Mouse (Mus musculus) 3134 (cell line): ENCODE results near the gene Tcf23.
A peak's percentile ranks its signal among the peaks of the same experiment; 100 is the strongest.
"Not testable (repeated sequence)": the region's sequence is repeated elsewhere in the genome, so short reads cannot be mapped to it uniquely, and the experiment has no call there.

Experiments used
- DNase-seq: peaks from one replicate; pipeline ENCODE4 v3.0.0-alpha.2; 2011; ENCODE audit warnings: low spot score; ENCODE audit not compliant: insufficient read length; ENCODE audit errors: extremely low read depth

The Tcf23 gene

DNA sequence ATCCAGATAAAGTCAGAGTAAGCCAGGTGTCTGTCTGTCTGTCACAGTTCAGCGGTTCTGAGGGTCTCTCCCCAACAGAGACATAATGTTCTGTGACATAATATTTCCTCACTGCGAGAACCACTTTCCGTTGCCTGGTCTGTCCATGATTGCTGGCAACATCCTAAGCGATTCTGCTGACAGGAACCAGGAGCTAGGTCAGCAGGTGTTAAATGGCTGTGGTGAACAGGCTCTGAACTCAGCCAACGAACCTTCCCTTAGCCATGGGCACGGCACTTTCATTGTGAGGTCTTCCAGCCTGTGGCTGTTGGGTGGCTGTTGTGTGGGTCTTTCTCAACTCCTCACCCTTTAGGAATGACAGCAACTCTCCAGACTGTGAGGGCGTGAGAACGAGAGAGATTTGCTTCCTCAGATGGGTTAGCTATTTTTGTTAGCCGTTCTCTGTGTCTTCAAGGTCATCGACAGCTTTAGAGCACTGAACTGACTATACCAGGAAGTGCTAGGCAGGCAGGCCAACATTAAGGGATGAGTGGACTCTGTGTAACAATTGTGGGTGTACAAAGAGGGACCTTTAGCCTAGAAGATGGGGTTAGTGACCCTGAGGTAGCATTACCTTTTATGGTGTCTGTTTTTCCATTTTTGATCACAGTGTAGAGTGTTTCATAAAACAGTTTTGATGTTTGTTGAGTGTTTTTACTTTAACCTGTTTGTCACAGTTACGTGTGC, 26.6 kb downstream of the Tcf23 start:
- no peak for DNase-seq

DNA sequence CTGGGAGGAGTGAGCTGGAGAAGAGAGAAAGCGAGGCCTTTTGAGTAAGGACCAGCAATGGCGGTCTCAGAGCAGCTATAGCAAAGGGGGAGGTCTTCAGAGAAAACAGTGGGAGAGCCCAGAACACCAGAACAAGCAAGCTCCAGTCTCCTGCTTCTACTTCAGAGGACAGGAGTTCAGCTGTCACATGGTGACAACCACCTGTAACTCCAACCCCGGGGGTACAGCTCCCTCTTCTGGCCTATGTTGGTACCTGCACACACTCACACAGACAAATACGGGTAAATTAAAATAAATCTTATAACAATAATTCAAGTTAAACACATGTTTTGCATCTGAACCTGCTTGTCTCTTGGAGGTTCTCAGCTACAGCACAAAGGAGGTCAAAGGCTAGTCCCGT, 29.8 kb downstream of the Tcf23 start:
- peak; percentile 35 for DNase-seq

GRCm38 (mm10) chr5:30999324-30999723, 30.9 kb downstream of the Tcf23 start:
- no peak for DNase-seq

DNA sequence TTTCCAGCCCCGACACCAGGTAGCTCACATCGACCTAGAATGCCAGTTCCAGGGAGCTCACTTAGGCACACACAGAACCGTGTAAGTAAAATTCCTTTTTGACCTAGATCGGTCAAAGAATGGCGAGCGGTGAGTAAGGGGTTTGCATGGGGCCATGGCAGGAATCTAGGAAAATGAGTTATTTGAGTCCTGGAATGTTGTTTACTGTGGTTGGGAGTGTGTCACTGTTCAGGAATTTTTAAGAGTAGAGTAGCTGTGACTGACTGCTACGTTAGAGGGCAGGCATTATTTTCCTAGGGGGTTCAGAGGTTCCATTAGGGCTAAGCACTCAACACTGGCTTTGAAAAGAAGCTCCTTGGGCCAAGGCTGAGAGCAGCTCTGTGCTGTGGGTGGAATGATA, 31.7 kb downstream of the Tcf23 start:
- DNase-seq = peak; percentile 64

DNA sequence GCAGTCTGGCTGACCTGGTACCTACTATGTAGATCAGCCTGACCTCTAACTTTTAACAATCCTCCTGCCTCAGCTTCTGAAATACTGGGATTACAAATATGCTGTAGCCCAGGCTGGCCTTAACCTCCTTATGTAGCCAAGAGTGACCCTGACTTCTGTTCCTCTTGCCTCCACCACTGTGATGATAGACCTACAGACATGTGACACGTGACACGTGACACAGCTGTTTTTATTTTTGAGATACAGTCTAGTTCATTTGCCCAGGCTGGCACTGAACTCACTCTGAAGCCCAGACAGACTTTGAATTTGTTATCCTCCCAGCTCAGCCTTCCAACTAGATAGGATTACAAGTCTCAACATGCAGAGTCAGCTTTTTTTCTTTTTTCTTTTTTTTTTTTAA, 32.5 kb downstream of the Tcf23 start:
- peak; percentile 5 for DNase-seq

- DNase-seq = no peak
Observed at GRCm38 (mm10) chr5:31001560-31001959, 33.1 kb downstream of the Tcf23 start.

- peak; percentile 57 for DNase-seq
Observed at GRCm38 (mm10) chr5:31004184-31004583, 35.7 kb downstream of the Tcf23 start.

DNA sequence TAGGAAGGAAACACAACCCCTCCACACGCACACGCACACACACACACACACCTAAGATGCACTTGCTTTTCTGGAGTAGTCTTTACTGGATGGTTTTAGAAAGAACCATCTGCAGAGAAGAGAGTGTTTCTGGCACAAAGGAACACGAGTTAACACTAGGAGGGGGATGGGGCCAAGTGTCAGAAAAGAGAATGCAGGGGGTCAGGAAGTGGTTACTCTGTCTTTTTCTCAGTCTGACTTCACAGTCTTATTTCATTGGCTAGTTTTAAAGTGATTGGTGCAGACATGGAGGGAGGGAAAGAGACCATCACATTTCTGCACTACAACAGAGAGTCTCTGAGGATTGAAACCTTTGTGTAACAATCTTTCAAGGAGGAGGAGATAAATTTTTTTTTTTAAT, 44.3 kb downstream of the Tcf23 start:
- DNase-seq = no peak

DNA sequence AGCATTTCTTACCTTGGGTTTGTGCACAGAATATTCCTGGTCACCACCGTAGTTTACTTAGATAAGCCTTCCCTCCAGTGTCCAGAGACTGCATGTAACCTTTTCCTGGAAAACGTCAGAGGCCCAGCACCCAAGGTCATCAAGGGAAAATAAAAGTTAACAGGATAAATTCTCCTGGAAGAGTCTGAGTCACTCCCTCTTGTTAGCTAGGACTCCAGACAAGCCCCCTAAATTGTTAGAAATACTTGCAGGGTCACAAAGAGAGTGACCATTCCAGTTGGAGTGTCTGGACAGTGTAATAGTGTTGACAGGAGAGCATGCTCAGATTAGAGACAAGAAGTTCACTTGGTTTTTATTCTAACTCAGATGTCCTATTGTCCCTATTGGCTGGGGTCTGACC, 47.5 kb downstream of the Tcf23 start:
- no peak for DNase-seq

- DNase-seq = not testable (repeated sequence)
Observed at GRCm38 (mm10) chr5:31021790-31022189, 53.3 kb downstream of the Tcf23 start.

- no peak for DNase-seq
Observed at GRCm38 (mm10) chr5:31022690-31023089, 54.2 kb downstream of the Tcf23 start.

DNA sequence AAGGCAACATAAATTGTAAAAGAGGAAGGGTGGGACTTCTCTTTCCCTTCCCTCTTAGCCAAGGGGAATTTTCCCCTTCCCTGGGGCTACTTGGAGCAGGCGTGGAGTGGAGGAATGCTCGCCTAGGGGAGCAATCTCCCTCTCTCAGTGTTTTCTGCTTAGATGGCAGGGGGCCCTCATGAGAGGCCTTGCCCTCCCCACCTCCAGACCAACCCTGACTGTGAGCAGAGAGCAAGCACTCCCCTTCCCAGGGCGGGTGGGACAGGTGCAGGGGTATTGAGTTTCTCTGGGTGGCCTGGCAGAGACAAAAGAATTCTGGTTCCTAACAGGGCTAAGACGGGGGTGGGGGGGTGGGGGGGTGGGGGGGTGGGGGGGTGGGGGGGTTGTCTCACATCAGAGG, 54.8 kb downstream of the Tcf23 start:
- no peak for DNase-seq

DNA sequence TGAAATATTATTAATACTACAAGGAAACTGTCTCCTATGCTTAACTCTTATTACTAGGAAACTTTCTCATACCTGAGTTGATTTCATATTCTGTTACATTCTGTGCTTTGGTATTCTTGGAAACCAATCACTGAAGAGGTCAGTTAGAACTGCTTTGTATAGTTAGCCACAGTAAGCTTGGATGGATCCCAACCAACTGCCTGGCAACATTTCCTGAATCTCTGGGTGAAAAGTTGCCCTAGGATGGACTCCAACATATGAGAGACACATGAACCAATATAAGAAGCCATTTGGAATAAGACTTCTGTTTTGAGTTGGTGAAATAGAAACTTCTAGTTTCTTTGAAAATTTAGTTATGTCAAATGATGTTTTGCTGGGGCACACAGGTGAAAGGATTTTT, 56.2 kb downstream of the Tcf23 start:
- DNase-seq = no peak
